Mouse (Mus musculus): Measurements from ENCODE around the gene Gpr12. TPM values are rescaled to one million over a fixed set of nuclear protein-coding genes. Genes with fewer than 3 reads are reported as not detected.
"Not testable (repeated sequence)": the region's sequence is repeated elsewhere in the genome, so short reads cannot be mapped to it uniquely, and the experiment has no call there.

The Gpr12 gene
- polyA plus RNA-seq, 1 experiment from 2014 or later: not detected

GRCm38 (mm10) chr5:146599970-146600369 is 14.9 kb upstream of the Gpr12 start:
- H3K36me3 ChIP-seq: no peaks in the 10 kb centered on the region
- no peak overlapping the region for H3K4me3 ChIP-seq
- H3K27me3 ChIP-seq (ENCODE audit: insufficient read depth, poor library complexity, severe bottlenecking): peaks cover 43% of the 10 kb centered on the region
- WGBS: 85% methylated on average over 5 of the region's 5 CpGs
- H3K9me3 ChIP-seq: 0 out of 2 replicates have a peak, but pooled peaks cover 2% of the 10 kb centered on the region
- no peak for DNase-seq (ENCODE audit: low spot score)
- no peaks in the 10 kb centered on the region for H3K4me1 ChIP-seq (replicated peaks)
- no peak overlapping the region for H3K27ac ChIP-seq

DNA sequence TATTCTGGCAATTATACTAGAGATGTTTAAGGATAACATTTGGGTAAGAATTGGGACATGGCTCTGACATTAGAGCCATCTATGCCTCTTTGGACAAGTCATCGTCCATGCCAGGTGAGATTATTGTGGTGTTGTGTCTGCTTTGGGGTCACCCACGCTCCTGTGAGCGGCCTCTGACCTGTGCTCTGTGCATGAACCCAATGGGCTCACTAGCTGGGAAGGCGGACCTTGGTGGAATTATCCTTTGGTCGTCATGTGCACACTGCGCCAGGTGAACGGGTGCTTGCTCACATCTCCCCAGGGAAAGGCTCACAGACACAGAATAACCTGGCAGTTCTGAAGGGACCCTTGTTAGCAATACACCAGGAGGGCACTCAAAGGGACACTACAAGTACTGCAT is 14.2 kb upstream of the Gpr12 start:
- not testable (repeated sequence) for H3K9me3 ChIP-seq; H3K4me3 ChIP-seq; H3K36me3 ChIP-seq; H3K4me1 ChIP-seq (replicated peaks); H3K27ac ChIP-seq; DNase-seq (ENCODE audit: low spot score)
- WGBS: 89% methylated on average over 7 of the region's 7 CpGs
- peaks cover 50% of the 10 kb centered on the region for H3K27me3 ChIP-seq (ENCODE audit: insufficient read depth, poor library complexity, severe bottlenecking)

- WGBS: 89% methylated on average over 27 of the region's 27 CpGs
- Histone ChIP-seq H3K4me3 (no peak overlapping the region), H3K27ac (no peak overlapping the region), H3K9me3 (peaks cover 12% of the 10 kb centered on the region), H3K36me3 (no peaks in the 10 kb centered on the region), H3K27me3 (ENCODE audit: insufficient read depth, poor library complexity, severe bottlenecking) (peaks cover 54% of the 10 kb centered on the region), H3K4me1 (replicated peaks) (no peaks in the 10 kb centered on the region)
- no peak for DNase-seq (ENCODE audit: low spot score)
Observed at GRCm38 (mm10) chr5:146598215-146599119, 13.4 kb upstream of the Gpr12 start.

- peaks cover 4% of the 10 kb centered on the region; the same call in 1 of the 2 replicates for H3K4me1 ChIP-seq (replicated peaks)
- peaks cover 12% of the 10 kb centered on the region for H3K9me3 ChIP-seq
- H3K27me3 ChIP-seq (ENCODE audit: insufficient read depth, poor library complexity, severe bottlenecking): peaks cover 62% of the 10 kb centered on the region
- H3K4me3 ChIP-seq: no peak overlapping the region
- no peaks in the 10 kb centered on the region for H3K36me3 ChIP-seq
- no peak overlapping the region for H3K27ac ChIP-seq
- 93% methylated on average over 10 of the region's 10 CpGs for whole genome bisulfite sequencing
- no peak for DNase-seq (ENCODE audit: low spot score)
Observed at GRCm38 (mm10) chr5:146597503-146597874, 12.4 kb upstream of the Gpr12 start.

DNA sequence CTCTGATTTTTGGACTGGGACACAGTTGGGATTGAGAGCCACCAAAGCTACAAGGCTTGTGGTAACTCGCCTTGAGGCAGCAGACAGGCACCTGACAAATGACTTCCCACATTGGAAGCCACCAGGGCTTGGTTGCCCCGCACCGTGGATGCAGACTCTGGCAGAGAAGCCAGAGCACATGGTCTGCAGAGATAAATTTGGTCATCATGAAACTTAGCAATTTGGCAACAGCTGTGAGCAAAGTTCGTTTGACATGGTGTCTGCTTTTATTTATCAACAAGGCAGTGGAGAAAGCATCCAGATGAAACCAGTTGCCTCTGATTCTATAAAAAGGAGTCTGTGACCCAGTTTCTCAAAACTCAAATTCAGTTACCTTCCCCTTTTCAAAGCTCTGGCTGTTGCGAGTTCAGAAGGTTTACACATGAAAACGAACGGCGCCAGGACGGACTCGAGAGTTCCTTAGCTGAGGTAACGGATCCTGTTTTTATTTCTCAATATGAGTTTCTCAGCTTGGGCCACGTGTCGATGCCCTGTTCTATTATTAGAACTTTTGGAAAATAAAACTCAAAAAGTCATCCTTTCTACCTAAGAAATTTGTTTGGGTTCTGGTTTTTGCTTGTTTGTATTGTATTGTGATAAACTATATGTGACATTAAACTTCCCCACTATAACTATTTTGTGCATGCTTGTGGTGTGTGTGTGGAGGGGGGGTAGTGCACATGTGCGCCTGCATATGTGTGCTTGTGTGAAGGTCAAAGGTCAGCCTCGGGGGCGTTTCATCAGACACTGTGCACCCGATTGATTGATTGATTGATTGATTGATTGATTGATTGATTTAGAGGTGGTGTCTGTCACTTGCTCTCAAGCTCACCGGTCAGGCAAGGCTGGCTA is 11.8 kb upstream of the Gpr12 start:
- Histone ChIP-seq H3K9me3 (peaks cover 12% of the 10 kb centered on the region), H3K36me3 (no peaks in the 10 kb centered on the region), H3K27ac (no peak overlapping the region), H3K27me3 (ENCODE audit: insufficient read depth, poor library complexity, severe bottlenecking) (peaks cover 64% of the 10 kb centered on the region), H3K4me1 (replicated peaks) (peaks cover 11% of the 10 kb centered on the region; the same call in 1 of the 2 replicates), H3K4me3 (no peak overlapping the region)
- 85% methylated on average over 18 of the region's 18 CpGs for WGBS
- no peak for DNase-seq (ENCODE audit: low spot score)

DNA sequence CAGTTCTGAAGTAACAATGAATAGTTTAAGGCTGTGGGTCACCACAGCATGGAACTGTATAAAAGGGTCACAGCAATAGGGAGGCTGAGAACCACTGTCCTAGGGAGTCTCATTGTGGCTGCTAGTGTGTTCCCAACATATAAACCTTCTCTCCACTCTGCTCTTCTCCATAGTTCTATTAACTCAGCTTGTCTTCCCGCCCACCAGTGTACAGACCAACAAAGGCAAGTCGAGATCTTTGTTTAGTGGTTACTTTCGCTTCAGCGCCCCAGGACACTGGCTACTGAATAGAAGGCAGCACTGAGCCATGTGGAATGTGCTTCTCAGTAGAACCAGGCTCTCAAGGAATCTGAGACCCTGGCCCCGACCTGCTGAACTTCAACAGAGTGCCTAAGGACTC is 7.5 kb upstream of the Gpr12 start:
- 27% methylated on average over 5 of the region's 5 CpGs for WGBS
- no peaks in the 10 kb centered on the region for H3K36me3 ChIP-seq
- peaks cover 90% of the 10 kb centered on the region for H3K27me3 ChIP-seq (ENCODE audit: insufficient read depth, poor library complexity, severe bottlenecking)
- peak; percentile 83 for DNase-seq (ENCODE audit: low spot score)
- H3K4me1 ChIP-seq (replicated peaks): peaks cover 11% of the 10 kb centered on the region; the same call in 1 of the 2 replicates
- H3K27ac ChIP-seq: no peak overlapping the region
- peaks cover 10% of the 10 kb centered on the region for H3K9me3 ChIP-seq
- no peak overlapping the region for H3K4me3 ChIP-seq

GRCm38 (mm10) chr5:146591636-146592035 is 6.6 kb upstream of the Gpr12 start:
- Histone ChIP-seq H3K4me3 (no peak overlapping the region), H3K27me3 (ENCODE audit: insufficient read depth, poor library complexity, severe bottlenecking) (peaks cover 90% of the 10 kb centered on the region), H3K27ac (no peak overlapping the region), H3K36me3 (no peaks in the 10 kb centered on the region), H3K4me1 (replicated peaks) (peaks cover 11% of the 10 kb centered on the region; the same call in 1 of the 2 replicates), H3K9me3 (peaks cover 10% of the 10 kb centered on the region)
- DNase-seq (ENCODE audit: low spot score): no peak
- 93% methylated on average over 4 of the region's 4 CpGs for WGBS

DNA sequence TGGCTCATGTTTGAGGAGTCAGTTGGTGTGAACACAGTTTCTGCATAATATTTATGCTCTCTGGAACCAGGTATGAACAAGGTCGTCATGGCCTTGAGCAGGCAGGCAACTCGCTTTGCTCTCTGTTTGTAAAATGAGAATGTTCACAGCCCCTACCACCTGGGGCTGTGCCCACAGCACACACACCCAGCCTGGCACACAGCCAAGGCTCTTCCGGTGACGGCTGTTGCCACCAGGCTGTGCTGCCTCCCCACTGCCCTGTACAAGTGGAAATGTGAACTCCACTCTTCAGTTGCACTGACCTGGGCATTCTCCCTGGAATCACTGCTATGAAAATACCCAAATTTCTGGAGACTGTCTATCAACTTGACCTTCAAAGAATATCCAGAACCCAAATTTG is 5.9 kb upstream of the Gpr12 start:
- Histone ChIP-seq H3K27me3 (ENCODE audit: insufficient read depth, poor library complexity, severe bottlenecking) (peaks cover 91% of the 10 kb centered on the region), H3K27ac (no peak overlapping the region), H3K36me3 (no peaks in the 10 kb centered on the region), H3K4me1 (replicated peaks) (peaks cover 11% of the 10 kb centered on the region; the same call in 1 of the 2 replicates), H3K4me3 (no peak overlapping the region), H3K9me3 (peaks cover 10% of the 10 kb centered on the region)
- no peak for DNase-seq (ENCODE audit: low spot score)
- 87% methylated on average over 4 of the region's 4 CpGs for WGBS

DNA sequence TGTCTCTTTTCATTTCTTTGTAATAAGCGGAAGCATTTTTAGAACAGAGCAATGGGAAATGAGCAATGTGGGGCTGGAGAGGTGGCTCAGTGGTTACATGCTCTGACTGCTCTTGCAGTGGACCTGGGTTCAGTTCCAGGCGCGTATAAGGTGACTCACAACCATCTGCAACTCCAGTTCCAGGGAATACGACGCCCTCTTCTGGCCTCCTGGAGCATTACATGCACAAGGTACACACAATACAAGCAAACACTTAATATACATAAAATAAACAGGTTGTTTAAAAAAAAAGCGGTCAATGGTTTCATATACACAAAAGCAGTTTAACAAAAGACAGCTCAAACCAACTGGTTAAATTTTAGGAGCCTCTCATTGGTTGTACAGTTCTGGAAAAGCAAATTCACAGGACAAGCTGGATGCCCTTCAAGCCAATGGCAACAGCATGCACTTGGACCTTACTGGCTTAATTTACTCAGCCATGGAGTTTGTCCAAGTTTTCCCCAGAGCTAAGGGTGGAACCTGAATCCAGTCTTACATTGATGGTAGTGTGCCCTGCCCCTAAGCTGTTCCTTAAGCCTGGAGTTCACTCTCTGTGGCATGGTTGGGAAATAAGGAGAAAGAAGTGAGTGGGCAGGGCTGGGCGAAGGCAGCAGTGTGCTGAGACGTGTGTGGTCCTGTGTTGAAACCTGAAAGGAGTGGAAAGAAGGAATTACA is 1.5 kb upstream of the Gpr12 start:
- DNase-seq (ENCODE audit: low spot score): no peak
- Histone ChIP-seq H3K4me3 (no peak overlapping the region), H3K9me3 (no peaks in the 10 kb centered on the region), H3K27ac (no peak overlapping the region), H3K36me3 (no peaks in the 10 kb centered on the region), H3K27me3 (ENCODE audit: insufficient read depth, poor library complexity, severe bottlenecking) (peaks cover 98% of the 10 kb centered on the region), H3K4me1 (replicated peaks) (peaks cover 18% of the 10 kb centered on the region)
- 72% methylated on average over 8 of the region's 8 CpGs for WGBS

DNA sequence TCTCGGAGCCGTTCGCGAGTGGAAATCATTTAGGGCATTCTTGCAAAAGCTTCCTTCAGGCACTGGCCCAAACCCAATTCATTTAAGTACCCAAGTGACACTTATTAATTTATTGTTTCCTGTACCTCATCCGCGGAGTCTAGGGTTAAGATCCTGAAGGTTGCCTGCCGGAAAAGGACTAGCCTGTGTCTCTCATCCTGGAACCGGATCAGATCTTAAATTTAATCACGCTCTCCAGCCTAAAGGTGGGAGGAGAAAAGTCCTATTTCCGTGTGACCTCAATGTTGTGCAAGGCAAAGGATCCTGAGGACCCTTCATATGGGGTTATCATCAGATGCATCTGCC is 240 bp upstream of the Gpr12 start:
- DNase-seq (ENCODE audit: low spot score): no peak
- Histone ChIP-seq H3K27ac (no peak overlapping the region), H3K4me3 (peak overlapping the region; percentile 62), H3K4me1 (replicated peaks) (peaks cover 18% of the 10 kb centered on the region), H3K27me3 (ENCODE audit: insufficient read depth, poor library complexity, severe bottlenecking) (peaks cover 91% of the 10 kb centered on the region), H3K9me3 (no peaks in the 10 kb centered on the region), H3K36me3 (no peaks in the 10 kb centered on the region)
- 22% methylated on average over 10 of the region's 10 CpGs for WGBS

DNA sequence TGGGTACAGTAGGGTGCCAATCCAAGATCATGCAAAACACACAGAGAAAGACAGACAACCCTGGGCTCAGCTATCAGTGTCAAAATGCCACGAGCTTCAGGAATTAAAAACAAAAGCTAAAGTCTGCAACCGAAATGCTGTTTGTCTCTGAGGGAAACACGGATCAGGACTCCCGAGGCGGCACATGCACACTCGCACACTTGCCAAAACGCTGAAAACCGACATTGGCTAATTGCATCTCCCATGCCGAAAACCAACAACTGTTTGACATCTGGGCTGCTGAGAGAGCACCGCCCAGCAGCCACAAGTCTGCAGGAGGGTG is 922 bp downstream of the Gpr12 start:
- H3K36me3 ChIP-seq: no peaks in the 10 kb centered on the region
- H3K4me1 ChIP-seq (replicated peaks): peaks cover 18% of the 10 kb centered on the region
- H3K27me3 ChIP-seq (ENCODE audit: insufficient read depth, poor library complexity, severe bottlenecking): peaks cover 79% of the 10 kb centered on the region
- WGBS: 12% methylated on average over 10 of the region's 10 CpGs
- H3K27ac ChIP-seq: no peak overlapping the region
- peak overlapping the region; percentile 62 for H3K4me3 ChIP-seq
- H3K9me3 ChIP-seq: no peaks in the 10 kb centered on the region
- DNase-seq (ENCODE audit: low spot score): no peak

- Histone ChIP-seq H3K36me3 (no peaks in the 10 kb centered on the region), H3K27me3 (ENCODE audit: insufficient read depth, poor library complexity, severe bottlenecking) (peaks cover 7% of the 10 kb centered on the region; the same call in 1 of the 2 replicates), H3K27ac (no peak overlapping the region), H3K4me1 (replicated peaks) (no peaks in the 10 kb centered on the region), H3K4me3 (no peak overlapping the region), H3K9me3 (no peaks in the 10 kb centered on the region)
- DNase-seq (ENCODE audit: low spot score): no peak
- WGBS: 89% methylated on average over 3 of the region's 3 CpGs
Observed at GRCm38 (mm10) chr5:146576668-146577067, 8.4 kb downstream of the Gpr12 start.

All from hindbrain, embryonic 10.5 days (tissue).